Mouse (Mus musculus) intestine, embryonic 15.5 days (tissue): ENCODE measurements around the gene Spata17. TPM values are rescaled to one million over a fixed set of nuclear protein-coding genes. Genes with fewer than 3 reads are reported as not detected.

Experiments used
- ATAC-seq: fragments of 200-750 bp; cut with Nextera tagmentation; 2 replicates; pipeline ENCODE4 v1.8.0; 2017; ENCODE audit warnings: moderate TSS enrichment, moderate library complexity
- H3K27ac ChIP-seq: fragments of 300-500 bp; sonication (generic); 2 replicates; pipeline ENCODE4 v1.5.1; 2015; ENCODE audit warnings: mild to moderate bottlenecking, inconsistent platforms
- H3K27me3 ChIP-seq: fragments of 300-500 bp; sonication (generic); replicated peaks from 2 replicates; pipeline ENCODE4 v1.6.1; 2015; ENCODE audit warnings: inconsistent platforms
- H3K36me3 ChIP-seq: fragments of 300-500 bp; sonication (generic); 2 replicates; pipeline ENCODE4 v1.6.1; 2015; ENCODE audit warnings: inconsistent platforms
- H3K4me1 ChIP-seq: fragments of 300-500 bp; sonication (generic); replicated peaks from 2 replicates; pipeline ENCODE4 v1.6.1; 2015; ENCODE audit warnings: inconsistent platforms
- H3K4me2 ChIP-seq: fragments of 300-500 bp; sonication (generic); replicated peaks from 2 replicates; pipeline ENCODE4 v1.6.1; 2015; ENCODE audit warnings: mild to moderate bottlenecking, inconsistent platforms
- H3K4me3 ChIP-seq: fragments of 300-500 bp; sonication (generic); replicated peaks from 2 replicates; pipeline ENCODE4 v1.5.1; 2015; ENCODE audit warnings: inconsistent platforms
- H3K9ac ChIP-seq: fragments of 300-500 bp; sonication (generic); 2 replicates; pipeline ENCODE4 v1.6.1; 2015; ENCODE audit warnings: inconsistent platforms
- H3K9me3 ChIP-seq: fragments of 300-500 bp; sonication (generic); 2 replicates; pipeline ENCODE4 v1.6.1; 2016; ENCODE audit warnings: inconsistent platforms
- WGBS: fragments of 180-500 bp; shearing (Covaris S2); methylation state at CpG from one replicate; pipeline ENCODE4 v1.1.7; 2015; 5-methylcytosine and 5-hydroxymethylcytosine counted together
- polyA plus RNA-seq: library from polyadenylated mRNA; unstranded; fragments of >200 nt; fragmentation: Nextera tagmentation; extraction: Ambion mirVana; gene quantifications from 2 replicates; pipeline ENCODE4 v1.2.1, GENCODE M21; 2015

Spata17 gene
- 0.85 and 1.2 TPM in 2 replicates for polyA plus RNA-seq

GRCm38 (mm10) chr1:187215181-187216116 lies at the start of gene Spata17, which contains the start of gene Gpatch2:
TSS of gene Spata17 (minus strand) at chr1:187215465.
TSS of gene Gpatch2 (plus strand) at chr1:187215508.
- H3K9ac ChIP-seq = peak within 1 kb of the TSS; percentile 90
- H3K9me3 ChIP-seq = no peaks in the 10 kb centered on the region
- peak within 1 kb of the TSS; percentile 70 for H3K4me2 ChIP-seq
- H3K27me3 ChIP-seq = no peaks in the 10 kb centered on the region
- H3K27ac ChIP-seq = peak within 1 kb of the TSS; percentile 83
- ATAC-seq = peak; percentile 91
- no peaks in the 10 kb centered on the region for H3K4me1 ChIP-seq
- H3K4me3 ChIP-seq = peak within 1 kb of the TSS; percentile 92
- WGBS = 1% methylated on average over 58 of the region's 58 CpGs
- H3K36me3 ChIP-seq = no peaks in the 10 kb centered on the region

- H3K4me3 ChIP-seq = no peak overlapping the region
- ATAC-seq = no peak
- no peak overlapping the region for H3K9ac ChIP-seq
- H3K36me3 ChIP-seq = no peaks in the 10 kb centered on the region
- no peaks in the 10 kb centered on the region for H3K4me1 ChIP-seq
- H3K27ac ChIP-seq = no peak overlapping the region
- 87% methylated on average over 4 of the region's 4 CpGs for WGBS
- no peak overlapping the region for H3K4me2 ChIP-seq
- H3K9me3 ChIP-seq = no peaks in the 10 kb centered on the region
- H3K27me3 ChIP-seq = no peaks in the 10 kb centered on the region
Measured at GRCm38 (mm10) chr1:187258756-187259155, 43.5 kb upstream of the Spata17 start.

GRCm38 (mm10) chr1:187250741-187251262 lies 35.5 kb upstream of the Spata17 start:
- Histone ChIP-seq H3K36me3 (no peaks in the 10 kb centered on the region), H3K27me3 (no peaks in the 10 kb centered on the region), H3K27ac (no peak overlapping the region), H3K9ac (no peak overlapping the region), H3K9me3 (no peaks in the 10 kb centered on the region), H3K4me3 (no peak overlapping the region), H3K4me2 (no peak overlapping the region), H3K4me1 (no peaks in the 10 kb centered on the region)
- ATAC-seq = peak; percentile 12; the same call in 1 of the 2 replicates
- WGBS = 100% methylated on average over 1 of the region's 1 CpGs

GRCm38 (mm10) chr1:187244734-187245133 lies 29.5 kb upstream of the Spata17 start:
- Histone ChIP-seq H3K4me1 (0 out of 2 replicates have a peak, but pooled peaks cover 4% of the 10 kb centered on the region), H3K9ac (no peak overlapping the region), H3K36me3 (no peaks in the 10 kb centered on the region), H3K4me3 (no peak overlapping the region), H3K27me3 (no peaks in the 10 kb centered on the region), H3K4me2 (no peak overlapping the region), H3K27ac (no peak overlapping the region), H3K9me3 (no peaks in the 10 kb centered on the region)
- ATAC-seq = no peak
- WGBS = 80% methylated on average over 5 of the region's 5 CpGs

- no peak overlapping the region for H3K27ac ChIP-seq
- H3K4me2 ChIP-seq = no peak overlapping the region
- 0 out of 2 replicates have a peak, but pooled peaks cover 4% of the 10 kb centered on the region for H3K4me1 ChIP-seq
- H3K4me3 ChIP-seq = no peak overlapping the region
- no peak overlapping the region for H3K9ac ChIP-seq
- WGBS = 69% methylated on average over 5 of the region's 5 CpGs
- no peaks in the 10 kb centered on the region for H3K36me3 ChIP-seq
- H3K9me3 ChIP-seq = no peaks in the 10 kb centered on the region
- peak; percentile 54; the same call in 1 of the 2 replicates for ATAC-seq
- no peaks in the 10 kb centered on the region for H3K27me3 ChIP-seq
Measured at GRCm38 (mm10) chr1:187241329-187241728, 26.1 kb upstream of the Spata17 start.

GRCm38 (mm10) chr1:187240304-187240703 lies 25.0 kb upstream of the Spata17 start:
- H3K27ac ChIP-seq = no peak overlapping the region
- H3K36me3 ChIP-seq = no peaks in the 10 kb centered on the region
- H3K9ac ChIP-seq = no peak overlapping the region
- 71% methylated on average over 3 of the region's 3 CpGs for WGBS
- H3K4me2 ChIP-seq = no peak overlapping the region
- peak; percentile 75 for ATAC-seq
- H3K4me1 ChIP-seq = 0 out of 2 replicates have a peak, but pooled peaks cover 4% of the 10 kb centered on the region
- no peak overlapping the region for H3K4me3 ChIP-seq
- no peaks in the 10 kb centered on the region for H3K9me3 ChIP-seq
- H3K27me3 ChIP-seq = no peaks in the 10 kb centered on the region

GRCm38 (mm10) chr1:187238061-187238460 lies 22.8 kb upstream of the Spata17 start:
- Histone ChIP-seq H3K9ac (no peak overlapping the region), H3K36me3 (no peaks in the 10 kb centered on the region), H3K4me1 (0 out of 2 replicates have a peak, but pooled peaks cover 4% of the 10 kb centered on the region), H3K27me3 (no peaks in the 10 kb centered on the region), H3K4me2 (no peak overlapping the region), H3K4me3 (no peak overlapping the region), H3K9me3 (no peaks in the 10 kb centered on the region), H3K27ac (no peak overlapping the region)
- ATAC-seq = no peak
- WGBS = 89% methylated on average over 4 of the region's 4 CpGs

GRCm38 (mm10) chr1:187236296-187236695 lies 21.0 kb upstream of the Spata17 start:
- ATAC-seq = no peak
- WGBS = 71% methylated on average over 6 of the region's 6 CpGs
- Histone ChIP-seq H3K9ac (no peak overlapping the region), H3K9me3 (no peaks in the 10 kb centered on the region), H3K36me3 (no peaks in the 10 kb centered on the region), H3K27ac (no peak overlapping the region), H3K4me1 (0 out of 2 replicates have a peak, but pooled peaks cover 3% of the 10 kb centered on the region), H3K4me2 (no peak overlapping the region), H3K4me3 (no peak overlapping the region), H3K27me3 (no peaks in the 10 kb centered on the region)

- H3K36me3 ChIP-seq = no peaks in the 10 kb centered on the region
- H3K9ac ChIP-seq = no peak overlapping the region
- H3K4me3 ChIP-seq = no peak overlapping the region
- H3K4me1 ChIP-seq = no peaks in the 10 kb centered on the region
- no peak overlapping the region for H3K4me2 ChIP-seq
- no peak for ATAC-seq
- no peaks in the 10 kb centered on the region for H3K9me3 ChIP-seq
- WGBS = 89% methylated on average over 3 of the region's 3 CpGs
- no peak overlapping the region for H3K27ac ChIP-seq
- H3K27me3 ChIP-seq = no peaks in the 10 kb centered on the region
Measured at GRCm38 (mm10) chr1:187235161-187235560, 19.9 kb upstream of the Spata17 start.

GRCm38 (mm10) chr1:187232996-187233615 lies 17.8 kb upstream of the Spata17 start:
- no peaks in the 10 kb centered on the region for H3K9me3 ChIP-seq
- H3K36me3 ChIP-seq = no peaks in the 10 kb centered on the region
- 74% methylated on average over 7 of the region's 7 CpGs for whole genome bisulfite sequencing
- H3K27me3 ChIP-seq = no peaks in the 10 kb centered on the region
- no peak for ATAC-seq
- H3K4me2 ChIP-seq = no peak overlapping the region
- H3K4me3 ChIP-seq = no peak overlapping the region
- no peak overlapping the region for H3K9ac ChIP-seq
- no peak overlapping the region for H3K27ac ChIP-seq
- H3K4me1 ChIP-seq = 0 out of 2 replicates have a peak, but pooled peaks cover 3% of the 10 kb centered on the region

- WGBS = 69% methylated on average over 14 of the region's 14 CpGs
- Histone ChIP-seq H3K4me3 (no peak overlapping the region), H3K36me3 (no peaks in the 10 kb centered on the region), H3K4me1 (peaks cover 10% of the 10 kb centered on the region; the same call in 1 of the 2 replicates), H3K27ac (no peak overlapping the region), H3K27me3 (no peaks in the 10 kb centered on the region), H3K4me2 (no peak overlapping the region), H3K9ac (no peak overlapping the region), H3K9me3 (no peaks in the 10 kb centered on the region)
- ATAC-seq = no peak
Measured at GRCm38 (mm10) chr1:187232196-187232955, 17.1 kb upstream of the Spata17 start.
